Mouse (Mus musculus) embryonic stem cell, embryonic (primary cell): Measurements from ENCODE around the gene Mgat3.

Experiments used
- CTCF ChIA-PET, 4 experiments: fragments of 300-600 bp in 2 of 4; fragments of 350-600 bp in 2 of 4; sonication (Branson Sonifier 250); formaldehyde crosslinking; loops; one replicate each; lab custom pipeline; 2022; ENCODE audit warnings: inconsistent platforms in 2 of 4; lab: Charles Lee
- POLR2A ChIA-PET, 4 experiments: fragments of 300-600 bp in 2 of 4; fragments of 350-600 bp in 2 of 4; sonication (Branson Sonifier 250); formaldehyde crosslinking; loops; one replicate each; lab custom pipeline; 2022; ENCODE audit warnings: antibody characterized with exemption in 4 of 4, inconsistent platforms in 1 of 4; lab: Charles Lee

The Mgat3 gene

DNA sequence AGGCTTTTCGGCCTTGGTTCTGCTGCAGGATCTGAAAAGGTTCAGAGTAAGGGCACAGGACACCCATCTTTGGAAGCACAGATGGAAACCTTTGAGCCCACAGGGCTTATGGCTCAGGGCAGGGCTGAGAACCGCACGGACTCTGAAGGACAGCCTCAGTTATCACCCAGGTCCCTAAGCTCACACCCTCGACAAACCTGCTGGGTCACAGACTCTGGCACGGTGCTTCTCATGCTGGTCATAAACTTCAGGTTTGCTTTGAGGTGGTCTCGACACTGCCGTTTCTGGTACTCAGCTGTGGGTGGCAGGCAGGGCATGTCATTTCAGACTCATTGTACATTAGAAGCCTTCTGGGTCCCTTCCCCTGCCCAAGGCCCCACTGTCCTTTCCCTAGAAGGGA is 87.6 kb downstream of the Mgat3 start:
- POLR2A ChIA-PET = interaction anchor here (0.6 to 10.4 kb wide), 37 partner anchors 14 to 1002 kb away, joined by 3 to 439 read pairs (median 5); partner anchors contain the start of genes Mief1 (in 3 of the 4), AC140267.1 (in 2 of the 4), Rpl3 (in 2 of the 4) and Syngr1 (in 2 of the 4)
- CTCF ChIA-PET = interaction anchor here (0.6 to 2.2 kb wide), 27 partner anchors 8 to 443 kb away, joined by 3 to 12 read pairs (median 5); partner anchors contain the start of genes Mief1 (in 2 of the 4), Cbx7 (in 1 of the 4), Syngr1 (in 1 of the 4) and Tab1 (in 1 of the 4)

GRCm38 (mm10) chr15:80263610-80264575 is 90.4 kb downstream of the Mgat3 start, which contains the start of gene Rps19bp1:
Gene Rps19bp1, minus strand, starts transcription at chr15:80264315.
- ChIA-PET CTCF (interaction anchor here (0.6 to 2.1 kb wide), 28 partner anchors 9 to 443 kb away, joined by 3 to 14 read pairs (median 4); partner anchors contain the start of genes Atf4 (in 1 of the 4), Mief1 (in 1 of the 4) and Syngr1 (in 1 of the 4)), POLR2A (interaction anchor here (0.5 to 2.7 kb wide), 100 partner anchors 8 to 1814 kb away, joined by 3 to 166 read pairs (median 4); partner anchors contain the start of genes Atf4 (in 4 of the 4), Mief1 (in 3 of the 4), Tnrc6b (in 3 of the 4) and Dmc1 (in 1 of the 4))
